Mouse (Mus musculus) heart, adult 9 months (tissue): ENCODE results near the gene Chmp6.

Experiments
- DNase-seq, 2 experiments: peaks; one replicate each; pipeline ENCODE4 v3.0.0; 2022; ENCODE audit warnings: low spot score in 2 of 2

Gene Chmp6

DNA sequence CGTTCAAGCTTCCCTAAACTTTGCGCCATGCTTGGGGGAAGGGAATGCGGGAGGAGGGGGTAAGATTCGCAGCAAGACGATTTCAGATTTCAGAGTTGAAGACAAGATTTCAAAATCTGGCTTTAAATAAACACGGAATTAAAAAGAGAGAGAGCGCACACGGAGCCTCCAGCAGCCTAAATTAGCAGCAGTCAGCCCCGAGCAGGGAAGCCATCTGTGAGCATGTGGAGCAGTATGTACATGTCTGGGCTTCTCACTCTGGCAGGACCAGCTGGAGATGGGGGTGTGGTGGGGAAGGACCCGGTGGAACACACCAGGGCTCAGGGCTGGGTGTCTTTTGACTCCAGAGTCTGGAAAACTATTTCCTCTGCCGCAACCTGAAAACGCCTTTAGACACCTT, 24.0 kb downstream of the Chmp6 start:
- DNase-seq = no peak

DNA sequence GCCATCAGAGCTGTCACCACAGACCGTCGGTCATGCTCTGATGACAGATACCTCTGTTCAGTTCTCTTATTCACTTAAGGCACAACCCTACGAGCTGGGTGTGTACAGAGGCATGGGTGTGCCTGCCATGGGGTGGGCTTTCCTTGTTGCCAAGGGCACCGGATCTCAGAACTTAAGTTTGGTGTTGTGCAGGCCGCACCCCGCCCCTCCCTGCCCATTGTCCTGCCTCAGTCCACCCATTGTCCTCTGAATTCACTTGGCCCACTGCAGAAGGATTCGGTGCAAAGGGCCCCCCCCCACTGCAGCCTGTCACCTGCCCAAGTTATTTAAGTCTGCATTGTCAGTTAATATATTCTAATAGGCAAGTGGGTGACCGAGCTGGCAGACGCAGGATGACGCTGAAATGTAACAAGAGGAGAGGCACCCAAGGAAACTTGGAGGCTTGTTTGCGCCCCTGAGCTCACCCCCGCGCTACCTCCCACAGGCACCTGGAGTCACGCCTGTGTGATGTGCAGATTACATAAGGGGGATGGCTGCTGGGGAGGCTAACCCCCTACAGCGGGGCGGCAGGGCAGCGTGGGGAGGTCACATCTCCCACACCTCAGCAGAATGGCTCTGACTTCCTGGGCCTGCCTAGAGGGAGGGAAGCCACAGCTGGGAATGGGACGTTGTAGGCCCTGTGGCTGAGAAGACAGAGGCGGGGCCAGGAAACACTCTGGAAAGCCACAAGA, 24.7 kb downstream of the Chmp6 start:
- DNase-seq = no peak

DNA sequence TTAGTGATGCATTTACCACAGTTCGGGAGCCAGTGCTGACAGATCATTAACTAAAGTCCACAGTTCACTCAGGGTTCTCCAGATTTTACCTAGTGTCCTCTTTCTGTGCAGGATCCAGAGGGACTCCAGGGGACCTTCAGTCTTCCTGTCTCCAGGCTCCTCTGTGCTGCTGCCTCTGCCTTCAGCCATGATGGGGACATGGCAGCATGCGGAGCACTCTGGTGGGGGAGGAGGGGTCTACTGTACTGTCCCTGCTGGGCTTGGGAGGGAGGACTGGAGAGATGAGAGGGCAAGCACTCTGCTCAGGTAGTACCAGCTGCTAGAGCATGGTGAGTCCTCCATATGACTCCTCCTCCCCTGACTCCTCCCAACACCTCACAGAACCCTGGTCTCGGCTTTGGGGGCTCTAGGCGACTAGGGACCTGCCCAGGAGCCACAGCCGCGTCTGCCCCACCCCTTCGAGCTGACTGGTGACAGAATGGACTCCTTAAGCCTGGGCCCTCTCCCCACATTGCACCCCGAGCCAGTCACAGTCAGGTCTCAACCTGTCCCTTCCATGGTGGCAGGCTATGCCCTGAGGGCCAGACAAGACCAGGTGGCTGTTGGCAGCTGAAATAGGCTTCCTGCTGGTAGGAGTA, 26.0 kb downstream of the Chmp6 start:
- DNase-seq = no peak

DNA sequence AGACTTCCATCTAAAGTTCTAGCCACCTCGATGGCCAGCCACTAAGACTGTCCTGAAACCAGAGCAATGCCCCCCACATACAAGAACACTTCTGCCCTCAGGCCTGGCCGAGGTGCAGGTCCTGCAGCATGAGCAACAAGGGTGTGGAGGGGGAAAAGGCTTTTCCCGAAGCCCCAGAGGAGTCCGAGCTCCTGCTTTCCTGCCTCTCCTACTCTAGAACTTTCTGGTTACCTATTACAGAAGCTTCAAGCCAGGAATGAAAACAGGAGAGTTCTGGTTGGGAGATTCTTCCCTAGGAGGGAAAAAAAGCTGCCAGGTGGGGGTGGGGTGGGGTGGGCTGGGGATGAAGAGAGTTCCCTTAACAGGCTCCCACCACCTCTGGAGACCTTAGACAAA, 26.5 kb downstream of the Chmp6 start:
- no peak for DNase-seq

DNA sequence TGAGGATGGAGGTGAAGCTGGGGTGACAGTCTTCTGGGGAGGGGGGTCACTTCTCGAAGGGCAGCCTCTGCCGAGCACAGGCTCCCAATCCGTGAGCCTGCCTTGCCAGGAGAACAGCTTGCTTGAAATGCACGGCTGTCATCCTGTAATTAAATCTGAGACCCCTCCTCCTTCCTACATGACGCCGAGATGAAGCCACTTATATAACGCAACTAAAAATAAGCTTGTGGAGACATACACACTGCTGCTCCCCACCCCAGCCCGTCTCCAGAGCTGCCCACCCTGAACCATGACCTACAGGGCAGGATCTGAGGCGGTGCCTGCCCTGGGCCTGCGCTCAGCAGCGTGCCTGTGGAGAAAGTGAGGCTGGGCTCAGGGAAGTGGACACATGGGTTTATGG, 26.9 kb downstream of the Chmp6 start:
- DNase-seq = no peak

DNA sequence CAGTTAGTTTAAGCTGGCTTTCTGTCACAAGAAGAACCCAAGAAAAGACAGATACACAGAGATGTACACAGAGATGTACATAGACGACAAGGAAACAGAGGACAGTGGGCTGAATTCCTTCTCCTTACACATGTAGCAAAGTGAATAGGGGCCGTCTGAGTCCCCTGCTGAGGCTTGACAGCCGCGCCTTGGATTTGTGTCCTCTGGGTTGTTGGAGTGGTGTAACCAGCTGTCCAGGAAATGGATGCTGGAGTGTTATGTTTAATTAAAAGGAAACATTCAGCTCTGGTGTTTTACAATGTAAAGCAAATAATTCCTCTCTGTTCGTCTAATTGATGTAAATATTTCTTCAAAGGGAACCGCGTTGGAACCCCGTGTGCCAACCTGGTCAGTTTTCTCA, 28.6 kb downstream of the Chmp6 start:
- no peak for DNase-seq

DNA sequence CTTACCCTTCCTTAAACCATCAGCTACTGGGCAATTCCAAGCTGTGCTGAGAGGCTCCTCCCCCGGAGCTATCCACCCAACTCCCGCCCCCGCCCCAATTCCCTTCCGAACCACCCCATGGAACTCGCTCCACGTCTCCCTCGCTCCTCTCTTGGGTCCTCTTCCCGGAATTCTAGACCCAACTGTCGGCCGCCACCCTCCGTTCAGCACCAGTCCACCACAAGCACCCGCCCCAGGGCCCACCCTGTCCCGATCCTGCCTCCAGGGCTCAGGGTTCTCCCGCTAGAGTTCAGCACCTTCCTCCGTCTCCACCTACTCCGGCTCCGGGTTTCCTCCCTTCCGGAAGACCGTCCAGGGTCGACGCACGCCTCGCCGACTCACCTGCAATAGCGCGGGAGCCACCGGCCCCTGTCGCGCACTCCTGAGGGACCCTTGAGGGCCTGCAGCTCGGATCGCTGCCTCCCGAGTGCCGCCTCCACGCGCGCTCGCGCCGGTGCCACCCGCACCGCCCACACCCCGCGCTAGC, 29.0 kb downstream of the Chmp6 start:
- no peak for DNase-seq

DNA sequence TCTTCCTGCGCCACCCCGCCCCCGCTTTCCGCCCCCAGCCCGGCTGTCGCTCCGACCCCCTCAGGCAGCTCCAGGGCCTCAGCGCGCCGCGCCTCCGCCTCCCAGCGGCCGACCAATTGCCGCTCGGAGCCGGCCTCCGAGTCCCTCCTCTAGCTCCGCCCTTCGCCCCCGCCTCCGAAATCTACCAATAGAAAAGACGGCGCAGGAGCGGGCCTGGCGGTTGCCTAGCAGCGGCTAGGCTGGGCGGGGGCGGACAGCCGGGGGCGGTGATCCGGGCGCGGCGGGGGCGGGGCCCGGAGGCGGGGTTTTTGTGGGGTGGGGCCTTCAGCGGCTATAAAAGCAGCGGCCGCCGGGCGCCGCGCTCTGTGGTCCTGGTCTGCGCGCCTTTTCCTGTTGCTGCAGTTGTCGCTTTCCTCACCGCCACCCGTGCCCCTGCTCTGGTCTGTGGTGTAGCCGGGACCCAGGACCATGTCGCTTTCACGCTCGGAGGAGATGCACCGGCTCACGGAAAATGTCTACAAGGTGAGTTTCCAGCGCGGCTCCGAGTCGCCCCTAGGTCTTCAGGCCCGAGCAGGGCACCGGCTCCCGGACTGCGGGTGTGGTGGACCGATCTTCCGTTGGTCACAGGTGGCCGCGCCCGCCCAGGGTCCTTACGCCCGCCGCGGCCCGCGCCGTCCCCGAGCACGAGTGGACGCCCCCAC, 29.6 kb downstream of the Chmp6 start, which contains the start of gene Baiap2:
Gene Baiap2, plus strand, starts transcription at position 37 of the 701 bp plus-strand sequence.
- peak; percentile 95 to 97 for DNase-seq

DNA sequence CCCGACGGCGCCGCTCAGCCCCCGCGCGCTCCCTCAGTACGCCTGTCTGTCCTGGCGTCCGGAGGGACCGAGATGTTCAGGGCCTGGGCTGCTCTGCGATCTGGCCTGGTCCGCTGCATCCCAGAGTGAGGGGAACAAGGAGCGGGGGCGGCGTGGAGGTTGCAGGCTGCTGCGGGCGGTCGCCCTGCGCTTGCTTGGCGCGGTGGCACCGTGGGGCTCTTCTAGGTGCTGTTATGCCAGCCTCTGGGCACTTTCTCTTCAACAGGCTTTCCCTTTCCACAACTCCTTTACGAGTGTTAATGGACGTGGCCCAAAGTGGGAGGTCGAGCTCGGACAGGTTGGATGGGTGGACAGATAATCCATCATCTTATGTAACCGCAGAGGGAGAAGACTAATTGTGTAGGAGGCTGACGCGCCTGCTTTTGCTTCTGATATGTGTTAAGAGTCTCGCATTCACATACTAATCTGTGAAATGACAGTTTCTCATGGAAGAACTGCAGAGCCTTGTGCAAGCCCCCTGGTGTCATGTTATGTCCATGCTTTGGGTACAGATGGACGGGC, 30.3 kb downstream of the Chmp6 start:
- DNase-seq = no peak

DNA sequence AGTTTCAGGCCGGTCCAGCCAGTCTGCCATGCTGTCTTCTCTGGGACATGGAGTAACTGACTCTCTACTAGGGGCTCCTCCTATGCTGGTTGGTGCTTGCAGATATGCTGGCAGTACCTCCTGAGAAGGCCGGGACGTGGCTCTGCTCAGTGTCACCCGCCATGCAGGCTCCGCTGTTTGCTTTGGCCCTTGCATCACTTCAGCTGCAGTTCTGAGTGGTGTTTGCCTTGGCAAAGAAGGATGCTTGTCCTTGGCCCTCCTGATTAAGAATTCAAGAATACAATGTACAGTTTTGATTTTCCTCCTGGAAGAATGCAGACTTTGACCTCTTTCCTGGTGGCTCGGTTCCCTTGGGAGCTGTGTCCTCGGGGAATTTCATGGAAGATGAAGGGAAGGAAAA, 32.1 kb downstream of the Chmp6 start:
- DNase-seq = peak; percentile 59 to 71

DNA sequence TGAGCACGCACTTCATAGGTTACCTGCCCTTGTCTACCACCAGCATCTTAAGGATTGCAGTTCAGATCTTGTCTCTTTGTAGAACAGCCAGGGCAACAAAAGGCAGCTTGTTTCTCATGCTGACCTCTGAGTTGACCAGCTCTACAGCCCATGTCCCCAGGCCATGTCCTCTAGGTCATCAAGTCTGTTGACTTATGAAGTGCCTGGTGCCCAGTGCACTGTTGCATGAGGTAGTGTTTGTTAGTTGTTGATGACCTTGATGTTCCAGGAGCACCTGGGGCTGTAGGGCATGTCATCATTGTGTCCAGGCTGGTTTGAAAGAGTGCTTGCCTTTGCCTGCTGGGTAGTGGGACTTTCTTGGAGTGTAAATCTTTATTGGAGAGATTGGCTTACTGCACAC, 34.2 kb downstream of the Chmp6 start:
- no peak for DNase-seq

DNA sequence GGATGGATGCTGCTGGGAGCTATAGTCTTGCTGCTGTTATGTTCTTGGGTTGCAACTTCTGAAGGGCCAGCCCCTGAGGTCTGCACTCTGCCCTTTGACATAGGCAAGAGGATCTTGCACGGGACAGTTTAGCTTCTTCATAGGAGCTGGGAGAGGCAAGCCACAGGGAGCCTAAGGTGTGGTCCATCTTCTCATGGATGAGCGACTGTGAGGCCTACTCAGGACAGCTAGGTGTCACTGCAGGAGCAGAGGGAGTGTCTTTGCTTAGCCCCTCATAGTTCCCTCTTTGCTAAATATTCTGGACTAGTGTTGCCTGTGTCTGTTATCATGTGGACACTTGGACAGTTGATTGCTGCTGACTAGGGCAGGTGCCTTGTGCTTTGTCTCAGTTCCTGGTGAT, 34.7 kb downstream of the Chmp6 start:
- no peak for DNase-seq

DNA sequence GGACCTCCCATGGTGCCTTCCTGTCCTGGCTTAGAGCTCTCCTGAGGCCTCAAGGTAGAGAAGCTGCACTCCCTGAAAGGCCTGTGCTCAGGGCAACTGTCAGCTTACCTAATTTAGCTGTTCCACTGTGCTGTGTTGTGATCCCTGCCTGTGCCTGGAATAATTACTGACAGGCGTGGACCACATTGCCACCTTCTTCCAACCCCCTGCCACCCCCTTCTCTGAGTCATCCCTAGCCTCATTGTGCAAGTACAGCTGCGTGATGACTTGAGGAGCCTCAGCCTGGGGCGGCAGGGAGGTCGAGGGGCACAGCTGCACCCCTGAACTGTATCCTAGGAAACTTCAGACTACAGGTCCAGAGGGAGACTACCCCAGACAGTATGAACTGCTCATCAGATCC, 35.1 kb downstream of the Chmp6 start:
- DNase-seq = no peak

DNA sequence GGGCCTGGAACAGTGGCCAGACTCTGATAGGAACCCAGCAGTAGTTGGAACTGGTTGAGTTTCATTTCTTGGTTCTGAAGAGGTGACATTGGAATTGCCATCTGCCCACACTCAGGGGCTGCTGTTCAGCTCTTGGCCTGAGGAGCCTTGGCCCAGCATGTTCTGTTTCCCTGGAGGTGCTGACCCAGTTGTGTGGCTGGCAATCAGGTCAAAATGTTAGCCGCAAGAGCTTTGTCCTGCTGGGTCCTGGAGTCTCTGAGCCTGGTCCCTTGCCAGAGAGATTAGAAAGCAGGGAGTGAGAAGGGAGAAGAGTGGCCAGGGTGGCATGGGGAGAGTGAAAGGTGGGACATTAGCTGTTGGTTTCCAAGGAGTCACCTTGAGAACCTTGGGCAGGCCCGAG, 35.6 kb downstream of the Chmp6 start:
- DNase-seq = peak in 1 of 2 experiments; percentile 44

DNA sequence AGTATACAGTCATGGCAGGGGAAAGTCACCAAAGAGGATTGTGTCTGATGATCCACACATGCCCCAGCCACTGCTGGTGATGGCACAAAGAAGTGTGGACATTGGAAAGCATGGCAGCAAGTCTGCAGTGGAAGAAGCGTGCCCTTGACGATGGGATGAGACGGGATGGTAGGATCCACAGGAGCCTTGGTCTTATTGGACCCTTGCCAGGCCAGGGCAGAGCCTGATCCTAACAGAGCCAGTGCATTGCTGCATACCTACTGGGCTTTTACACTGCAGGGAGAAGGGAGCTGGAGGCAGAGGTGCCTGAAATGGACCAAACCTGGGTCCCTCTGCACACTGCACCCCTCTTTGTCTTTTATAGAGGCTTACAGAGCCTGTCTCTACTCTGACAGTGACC, 37.3 kb downstream of the Chmp6 start:
- DNase-seq = no peak

DNA sequence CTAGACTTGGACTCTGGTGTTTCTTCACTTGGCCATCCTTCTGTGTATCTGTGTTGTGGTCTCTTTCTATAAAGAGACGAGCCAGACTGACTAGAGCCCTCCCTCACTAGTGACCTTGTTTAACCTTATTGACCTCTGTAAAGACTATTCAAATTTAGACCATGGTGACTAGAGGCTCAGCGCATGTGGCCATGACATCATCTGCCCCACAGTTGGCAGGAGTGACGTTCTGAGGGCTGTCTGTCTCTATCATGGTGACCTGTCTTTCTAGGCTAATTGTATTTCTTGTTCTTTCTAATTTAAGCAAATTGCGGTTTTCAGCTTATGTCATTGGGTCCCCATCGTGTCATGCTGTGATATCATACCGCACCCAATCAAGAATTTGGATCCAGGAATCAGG, 38.1 kb downstream of the Chmp6 start:
- DNase-seq = no peak

DNA sequence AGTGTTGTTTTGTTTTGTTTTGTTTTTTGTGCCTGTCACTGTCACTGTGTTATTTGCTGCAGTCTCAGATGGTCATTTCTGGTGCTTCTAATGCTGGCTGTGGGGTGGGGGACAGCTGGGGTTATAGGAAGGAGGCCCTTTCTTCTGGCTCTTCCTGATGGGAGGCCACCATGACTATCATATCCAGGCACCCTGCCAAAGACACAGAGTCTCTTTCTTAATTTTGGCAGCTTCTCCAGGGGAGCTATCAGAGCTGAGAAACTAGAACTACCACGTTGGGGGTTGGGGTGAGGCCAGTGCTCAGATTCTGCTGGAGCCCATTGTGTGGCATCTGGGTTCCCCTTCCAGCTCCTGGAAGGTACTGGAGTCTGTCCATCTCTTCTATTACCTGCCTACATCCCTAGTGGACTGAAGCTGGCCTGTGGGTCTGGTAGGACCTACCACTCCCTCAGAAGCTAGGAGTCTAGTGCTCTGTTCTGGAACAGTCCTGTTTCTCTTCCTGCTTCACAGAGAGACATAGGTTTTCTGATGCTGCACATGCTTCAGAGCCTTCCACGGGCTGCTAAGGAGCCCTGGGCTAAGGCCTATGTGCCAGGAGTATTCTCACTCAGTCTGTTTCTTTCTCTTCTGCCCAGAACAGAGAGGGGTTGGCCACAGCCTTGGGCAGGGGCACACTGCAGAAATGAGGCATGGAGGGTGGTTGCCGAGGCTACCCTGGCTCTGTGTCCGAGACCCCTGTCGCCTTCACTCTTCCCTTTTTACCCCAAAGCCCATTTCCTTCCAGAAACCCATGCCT, 39.4 kb downstream of the Chmp6 start:
- peak; percentile 78 to 81 for DNase-seq

DNA sequence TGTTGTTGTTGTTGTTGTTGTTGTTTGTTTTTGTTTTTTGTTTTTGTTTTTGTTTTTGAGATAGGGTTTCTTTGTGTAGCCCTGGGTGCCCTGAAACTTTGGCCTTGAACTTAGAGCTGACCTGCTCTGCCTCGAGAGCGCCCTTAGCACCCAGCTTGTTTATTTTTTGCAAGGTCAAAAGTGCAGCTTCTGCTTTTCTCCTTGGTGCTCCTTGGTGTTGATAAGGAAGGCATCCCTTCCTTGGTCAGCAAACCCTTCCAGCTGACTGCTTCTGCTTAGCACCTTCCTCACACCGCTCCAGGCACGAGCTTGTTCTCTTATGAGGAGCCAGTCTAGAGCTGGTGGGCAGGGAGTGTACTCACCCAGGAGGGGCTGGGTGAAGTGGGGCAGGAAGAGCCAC, 41.0 kb downstream of the Chmp6 start:
- no peak for DNase-seq

DNA sequence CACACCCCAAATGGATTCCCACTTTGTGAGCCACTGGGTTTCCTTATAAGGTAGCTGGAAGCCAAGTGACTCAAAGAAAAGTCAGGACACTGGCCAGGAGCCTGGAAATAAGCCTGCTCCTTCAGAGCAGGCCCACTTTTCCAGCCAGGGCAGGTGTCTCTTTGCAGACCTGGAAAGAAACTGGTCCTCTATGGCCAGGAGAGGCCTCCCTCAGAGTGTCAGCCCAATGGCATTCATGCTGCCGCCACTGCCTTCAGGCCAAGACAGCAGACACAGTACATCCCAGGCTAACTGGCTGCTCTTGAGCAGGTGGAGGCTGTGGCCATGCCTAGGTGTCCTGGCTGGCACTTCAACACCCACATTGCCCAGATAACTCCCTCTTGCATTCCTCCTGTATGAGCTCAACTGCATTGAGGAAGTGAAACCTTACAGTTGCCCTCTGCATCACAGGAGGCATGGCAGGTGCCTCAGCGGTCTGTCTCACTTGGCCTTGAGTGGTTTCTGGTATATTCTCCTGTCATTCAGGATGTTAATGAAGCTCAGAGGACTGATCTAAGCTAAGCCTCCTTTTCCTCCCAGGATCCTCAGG, 41.6 kb downstream of the Chmp6 start:
- DNase-seq = no peak

DNA sequence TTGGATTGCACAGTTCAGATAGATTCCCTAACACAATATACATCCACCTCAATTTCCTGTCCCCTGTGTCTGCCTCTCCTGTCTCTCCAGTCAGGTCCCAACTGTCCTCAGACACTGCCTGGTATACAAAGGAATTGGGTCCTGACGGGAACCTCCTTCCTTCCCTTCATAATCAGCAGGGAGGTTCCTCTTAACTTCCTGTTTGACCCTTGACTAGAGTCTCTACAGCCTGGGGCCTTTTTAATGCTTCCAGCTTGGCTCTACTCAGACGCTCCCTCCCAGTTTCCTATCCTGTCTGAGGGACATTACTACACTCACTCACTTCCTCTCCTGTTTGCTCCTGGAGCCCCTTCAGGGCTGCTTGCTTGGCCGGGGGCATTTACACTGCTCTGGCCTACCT, 42.2 kb downstream of the Chmp6 start:
- peak; percentile 51 to 67 for DNase-seq

DNA sequence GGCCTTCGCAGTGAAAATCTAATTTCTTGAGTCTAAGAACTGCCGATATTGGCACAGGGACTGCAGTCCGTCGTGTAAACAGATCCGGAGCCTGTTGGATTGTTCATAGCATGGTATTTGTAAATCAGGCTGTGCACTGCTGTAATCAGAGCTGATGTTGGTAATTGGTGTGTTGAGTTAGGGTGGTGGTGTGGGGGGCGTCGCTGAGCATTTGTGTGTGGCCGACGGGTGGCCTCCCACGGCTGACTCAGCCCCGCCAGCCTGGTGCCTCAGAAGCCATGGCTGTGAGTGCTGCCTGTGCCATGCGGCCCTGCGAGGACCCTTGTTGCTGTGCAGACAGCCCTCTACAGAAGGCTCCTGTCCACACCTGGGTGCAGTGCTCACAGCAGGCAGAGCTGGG, 43.3 kb downstream of the Chmp6 start:
- no peak for DNase-seq
